ENCODE assay signal across 13 mouse cellular contexts in the genomic region with DNA sequence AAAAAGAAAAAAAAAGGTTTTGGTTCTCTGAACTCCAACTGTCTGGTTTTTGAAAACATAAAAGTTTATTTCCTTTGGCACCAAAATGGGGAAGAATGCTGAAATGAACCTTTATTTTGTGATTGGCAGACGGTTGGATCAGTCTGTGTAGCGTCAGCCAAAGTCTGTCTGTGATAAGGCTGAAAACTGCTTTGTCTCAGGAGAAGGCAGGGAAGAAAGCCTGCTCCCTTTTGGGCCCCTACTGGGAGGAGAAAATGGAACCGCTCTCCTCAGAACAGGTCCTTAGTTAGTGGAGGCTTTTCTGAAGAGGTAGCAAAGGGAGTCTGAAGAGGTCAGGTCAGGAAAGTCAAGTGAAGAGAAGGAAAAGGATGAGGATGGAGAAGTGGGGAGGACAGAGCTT. TPM values are rescaled to one million over a fixed set of nuclear protein-coding genes. Genes with fewer than 3 reads are reported as not detected.
DNase-seq lines count a peak whose midpoint lies in the region; ATAC-seq lines count a peak whose summit lies in the region.
"Had no signal": no experiment of that assay in that cellular context is flagged by ENCODE, and none has a peak within 500 bp of the region (broad histone marks: within the 10 kb centered on the region; RNA-seq: fewer than 3 reads in every experiment).

No protein-coding gene starts in this region.

- no peak for ATAC-seq in kidney, embryonic 16.5 days (ENCODE audit: low FRiP score, low TSS enrichment)
- ATAC-seq in forebrain, embryonic 16.5 days: peak; percentile 56
- no peak for ATAC-seq in midbrain, embryonic 14.5 days (ENCODE audit: low FRiP score, low TSS enrichment)
- ATAC-seq: liver, embryonic 12.5 days had no signal

- no peak overlapping the region for H3K4me3 ChIP-seq in heart, embryonic 10.5 days
- no peak overlapping the region for H3K4me3 ChIP-seq in kidney, embryonic 16.5 days (ENCODE audit: low read length)
- H3K4me3 ChIP-seq in forebrain, embryonic 16.5 days (replicated peaks; ENCODE audit: low read length): no peak overlapping the region
- no peak overlapping the region for H3K4me3 ChIP-seq in midbrain, embryonic 14.5 days (replicated peaks; ENCODE audit: low read depth, low read length)
- H3K4me3 ChIP-seq: embryonic facial prominence, embryonic 15.5 days; liver, embryonic 12.5 days had no signal

- no peaks in the 10 kb centered on the region for H3K9me3 ChIP-seq in heart, embryonic 10.5 days
- no peaks in the 10 kb centered on the region for H3K9me3 ChIP-seq in kidney, embryonic 16.5 days (ENCODE audit: low read length)
- H3K9me3 ChIP-seq in forebrain, embryonic 16.5 days (ENCODE audit: control insufficient read depth, low read length): no peaks in the 10 kb centered on the region
- no peaks in the 10 kb centered on the region for H3K9me3 ChIP-seq in midbrain, embryonic 14.5 days (ENCODE audit: control insufficient read depth, low read length)
- H3K9me3 ChIP-seq: embryonic facial prominence, embryonic 15.5 days; liver, embryonic 12.5 days had no signal

- H3K4me1 ChIP-seq in heart, embryonic 10.5 days: peaks cover 30% of the 10 kb centered on the region
- H3K4me1 ChIP-seq in kidney, embryonic 16.5 days (ENCODE audit: insufficient read depth, low read length): peaks cover 14% of the 10 kb centered on the region
- peaks cover 47% of the 10 kb centered on the region for H3K4me1 ChIP-seq in forebrain, embryonic 16.5 days (replicated peaks; ENCODE audit: control insufficient read depth, insufficient read depth, low read length)
- peaks cover 22% of the 10 kb centered on the region for H3K4me1 ChIP-seq in midbrain, embryonic 14.5 days (ENCODE audit: control insufficient read depth, insufficient read depth, low read length)
- H3K4me1 ChIP-seq: liver, embryonic 12.5 days had no signal

- 13% methylated on average over 3 of the region's 3 CpGs for WGBS in heart, embryonic 10.5 days
- 50% methylated on average over 3 of the region's 3 CpGs for WGBS in kidney, embryonic 16.5 days
- 12% methylated on average over 3 of the region's 3 CpGs for WGBS in forebrain, embryonic 16.5 days
- 18% methylated on average over 3 of the region's 3 CpGs for WGBS in midbrain, embryonic 14.5 days

- H3K4me2 ChIP-seq in kidney, embryonic 16.5 days (replicated peaks; ENCODE audit: low read depth, low read length): no peak overlapping the region
- H3K4me2 ChIP-seq in forebrain, embryonic 16.5 days (ENCODE audit: low read length): 0 out of 2 replicates have a peak overlapping the region, but pooled peaks have one; percentile 13
- H3K4me2 ChIP-seq in midbrain, embryonic 14.5 days (ENCODE audit: low read length): 0 out of 2 replicates have a peak overlapping the region, but pooled peaks have one; percentile 4
- H3K4me2 ChIP-seq: liver, embryonic 12.5 days had no signal

- no peaks in the 10 kb centered on the region; the same call in 1 of the 2 replicates for H3K36me3 ChIP-seq in heart, embryonic 10.5 days
- no peaks in the 10 kb centered on the region for H3K36me3 ChIP-seq in kidney, embryonic 16.5 days (ENCODE audit: insufficient read depth, low read length)
- H3K36me3 ChIP-seq in forebrain, embryonic 16.5 days (ENCODE audit: control insufficient read depth, insufficient read depth): no peaks in the 10 kb centered on the region
- H3K36me3 ChIP-seq in midbrain, embryonic 14.5 days (ENCODE audit: control insufficient read depth, insufficient read depth, low read length): no peaks in the 10 kb centered on the region
- H3K36me3 ChIP-seq: embryonic facial prominence, embryonic 15.5 days; liver, embryonic 12.5 days had no signal

- peaks cover 6% of the 10 kb centered on the region; the same call in 1 of the 2 replicates for H3K27me3 ChIP-seq in heart, embryonic 10.5 days (ENCODE audit: insufficient read depth, poor library complexity, severe bottlenecking)
- no peaks in the 10 kb centered on the region for H3K27me3 ChIP-seq in kidney, embryonic 16.5 days (ENCODE audit: insufficient read depth, low read length)
- no peaks in the 10 kb centered on the region for H3K27me3 ChIP-seq in forebrain, embryonic 16.5 days (replicated peaks; ENCODE audit: control insufficient read depth, insufficient read depth, low read length)
- H3K27me3 ChIP-seq in midbrain, embryonic 14.5 days (ENCODE audit: control insufficient read depth, insufficient read depth, low read length): no peaks in the 10 kb centered on the region
- H3K27me3 ChIP-seq: embryonic facial prominence, embryonic 15.5 days had no signal

- DNase-seq in heart, embryonic 10.5 days (ENCODE audit: low spot score): no peak
- no peak for DNase-seq in heart, adult 18-20 months
- no peak for DNase-seq in kidney, postnatal 14 days
- no peak for DNase-seq in midbrain, embryonic 14.5 days
- DNase-seq in gastrocnemius, postnatal 4 days (ENCODE audit: low spot score in 2 of 2): no peak
- no peak for DNase-seq in embryo, embryonic 10.5 days (ENCODE audit: low spot score)
- DNase-seq: thymus, postnatal 4 days had no signal

- H3K27ac ChIP-seq in heart, embryonic 10.5 days: 0 out of 2 replicates have a peak overlapping the region, but pooled peaks have one; percentile 4
- H3K27ac ChIP-seq in kidney, embryonic 16.5 days (ENCODE audit: low read length): peak overlapping the region; percentile 27; the same call in 1 of the 2 replicates
- peak overlapping the region; percentile 77 for H3K27ac ChIP-seq in forebrain, embryonic 16.5 days (ENCODE audit: low read length)
- peak overlapping the region; percentile 63; the same call in 1 of the 2 replicates for H3K27ac ChIP-seq in midbrain, embryonic 14.5 days (replicated peaks; ENCODE audit: low read depth, low read length)
- H3K27ac ChIP-seq: liver, embryonic 12.5 days; macrophage had no signal

- no peak overlapping the region for H3K9ac ChIP-seq in kidney, embryonic 16.5 days (replicated peaks; ENCODE audit: low read length)
- peak overlapping the region; percentile 37; the same call in 1 of the 2 replicates for H3K9ac ChIP-seq in forebrain, embryonic 16.5 days (replicated peaks; ENCODE audit: low read depth, low read length)
- H3K9ac ChIP-seq in midbrain, embryonic 14.5 days (replicated peaks; ENCODE audit: low read length): no peak overlapping the region
- H3K9ac ChIP-seq: embryonic facial prominence, embryonic 15.5 days; liver, embryonic 12.5 days had no signal

RNA-seq across cellular contexts. Expression of a gene that starts 7.3 kb away (rescaled TPM):
- polyA plus RNA-seq in heart, embryonic 10.5 days (2016; fragmentation: Nextera tagmentation; extraction: Ambion mirVana): 6.2 and 18.4 TPM in 2 replicates
- total RNA-seq in heart, adult 18-20 months (2021): 1 to 10 TPM; 4.8 to 5.3 TPM
- polyA plus RNA-seq in kidney, embryonic 16.5 days (2015; fragmentation: Nextera tagmentation; extraction: Ambion mirVana): 28.0 and 31.3 TPM in 2 replicates
- polyA plus RNA-seq in forebrain, embryonic 16.5 days (2015; fragmentation: Nextera tagmentation; extraction: Ambion mirVana): 64.7 and 65.5 TPM in 2 replicates
- polyA plus RNA-seq in midbrain, embryonic 14.5 days (2014; fragmentation: Nextera tagmentation; extraction: Ambion mirVana): 57.4 and 60.2 TPM in 2 replicates
- total RNA-seq in gastrocnemius, postnatal 4 days (2021): 10 to 100 TPM; 31.1 to 31.8 TPM

RNA-seq across cellular contexts. Expression of a gene that starts 22.6 kb away (rescaled TPM):
- not detected in 2 replicates for polyA plus RNA-seq in heart, embryonic 10.5 days (2016; fragmentation: Nextera tagmentation; extraction: Ambion mirVana)
- not detected for total RNA-seq in heart, adult 18-20 months (2021)
- polyA plus RNA-seq in kidney, embryonic 16.5 days (2015; fragmentation: Nextera tagmentation; extraction: Ambion mirVana): not detected in 2 replicates
- not detected in 2 replicates for polyA plus RNA-seq in forebrain, embryonic 16.5 days (2015; fragmentation: Nextera tagmentation; extraction: Ambion mirVana)
- not detected in 2 replicates for polyA plus RNA-seq in midbrain, embryonic 14.5 days (2014; fragmentation: Nextera tagmentation; extraction: Ambion mirVana)
- total RNA-seq in gastrocnemius, postnatal 4 days (2021): not detected
- total RNA-seq: heart, postnatal 25 days had no signal
- polyA plus RNA-seq: embryonic facial prominence, embryonic 15.5 days; liver, embryonic 12.5 days; macrophage had no signal

Comparison
In these comparisons a context has a peak if more than half of its experiments do, and no peak if none do; other contexts are left out.
1. H3K27ac ChIP-seq: peak in every context shown above with its lines; median percentile 77 in forebrain, embryonic 16.5 days; 63 in midbrain, embryonic 14.5 days; 27 in kidney, embryonic 16.5 days; 4 in heart, embryonic 10.5 days.